Mouse (Mus musculus) CH12.LX (cell line): ENCODE measurements around the gene Rxfp4.
A peak's percentile ranks its signal among the peaks of the same experiment; 100 is the strongest.

Source experiments
- CTCF ChIP-seq, 2 experiments: IDR thresholded peaks in 1 of 2; conservative IDR thresholded peaks in 1 of 2; 2 replicates each; pipeline ENCODE4 v1.5.1; 2011 to 2012; ENCODE audit warnings: low read depth in 2 of 2, low read length in 2 of 2, improper control_type of control experiment in 1 of 2, inconsistent platforms in 1 of 2, mild to moderate bottlenecking in 1 of 2, moderate library complexity in 1 of 2
- ELF1 ChIP-seq: IDR thresholded peaks from 2 replicates; pipeline ENCODE4 v1.6.1; 2014; ENCODE audit warnings: low read depth, mild to moderate bottlenecking, inconsistent platforms, low read length, improper control_type of control experiment
- EP300 ChIP-seq: IDR thresholded peaks from 2 replicates; pipeline ENCODE4 v1.6.1; 2011; ENCODE audit warnings: low read length, improper control_type of control experiment
- GABPA ChIP-seq: IDR thresholded peaks from 2 replicates; pipeline ENCODE4 v1.6.1; 2012; ENCODE audit warnings: low read depth, low read length, improper control_type of control experiment, inconsistent platforms; ENCODE audit not compliant: insufficient replicate concordance
- HCFC1 ChIP-seq: IDR thresholded peaks from 2 replicates; pipeline ENCODE4 v1.6.1; 2012; ENCODE audit warnings: low read depth, mild to moderate bottlenecking, inconsistent platforms, low read length, improper control_type of control experiment
- MAX ChIP-seq: IDR thresholded peaks from 2 replicates; pipeline ENCODE4 v1.6.1; 2011; ENCODE audit warnings: low read length, improper control_type of control experiment
- MYC ChIP-seq: IDR thresholded peaks from 2 replicates; pipeline ENCODE4 v1.6.1; 2011; ENCODE audit warnings: low read depth, mild to moderate bottlenecking, improper control_type of control experiment, low read length
- NELFE ChIP-seq: IDR thresholded peaks from 2 replicates; pipeline ENCODE4 v1.6.1; 2011; ENCODE audit warnings: low read depth, low read length, improper control_type of control experiment
- POLR2A ChIP-seq: IDR thresholded peaks from 2 replicates; pipeline ENCODE4 v1.6.1; 2011; ENCODE audit warnings: low read depth, mild to moderate bottlenecking, improper control_type of control experiment, low read length
- RAD21 ChIP-seq: IDR thresholded peaks from 2 replicates; pipeline ENCODE4 v1.6.1; 2011; ENCODE audit warnings: low read depth, mild to moderate bottlenecking, low read length, improper control_type of control experiment, moderate library complexity
- SIN3A ChIP-seq: IDR thresholded peaks from 2 replicates; pipeline ENCODE4 v1.6.1; 2012; ENCODE audit warnings: low read length, improper control_type of control experiment, inconsistent platforms
- ZKSCAN1 ChIP-seq: IDR thresholded peaks from 2 replicates; pipeline ENCODE4 v1.6.1; 2012; ENCODE audit warnings: low read depth, inconsistent platforms, low read length, improper control_type of control experiment, borderline replicate concordance

DNA sequence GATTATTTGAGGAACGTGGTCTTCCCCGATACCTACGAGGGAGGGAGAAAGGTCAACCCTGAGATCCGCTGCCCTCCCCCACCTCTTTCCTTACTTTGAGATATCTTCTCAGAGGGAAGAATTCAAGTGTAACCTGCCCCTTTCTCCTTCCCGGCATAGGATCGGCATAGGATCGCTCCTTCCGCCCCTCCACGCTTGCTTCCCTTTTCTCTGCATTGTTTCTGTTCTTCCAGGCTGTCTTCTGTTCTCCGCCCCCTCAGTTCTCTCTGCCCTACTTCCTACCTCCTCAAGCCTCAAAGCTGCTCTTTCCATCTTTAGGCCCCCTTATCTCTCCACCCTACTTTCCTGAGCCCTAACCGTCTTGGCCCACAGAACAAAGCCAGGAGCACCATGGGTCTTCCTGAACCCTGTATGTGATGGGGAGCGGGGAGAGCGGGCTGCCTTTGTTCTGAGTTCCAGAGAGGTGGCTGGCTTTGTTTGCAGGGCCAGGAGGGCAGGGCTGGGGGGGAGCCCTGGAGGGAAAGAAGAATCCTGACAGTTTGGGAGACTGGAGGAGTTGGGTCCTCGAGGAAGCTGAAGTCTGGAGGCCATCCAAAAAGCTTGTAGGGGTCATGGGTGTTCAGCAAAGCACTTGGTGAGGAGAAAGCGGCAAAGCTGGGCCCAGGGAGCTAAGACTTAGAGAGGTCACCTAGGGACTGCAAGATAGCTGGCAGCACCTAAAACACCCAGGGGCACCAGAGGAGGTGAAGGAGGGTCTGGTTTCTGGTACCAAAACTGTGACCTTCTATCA is 29.4 kb downstream of the Rxfp4 start:
- TF ChIP-seq SIN3A (no peak), NELFE (no peak), RAD21 (no peak), EP300 (0 out of 2 replicates have a peak, but pooled peaks have one; percentile 18), CTCF (conservative IDR thresholded peaks at IDR 0.05 in 1 of 2, IDR thresholded peaks at IDR 0.05 in 1 of 2; ENCODE audit: low read depth in 2 of 2, low read length in 2 of 2) (no peak), MYC (no peak), ZKSCAN1 (no peak), POLR2A (no peak), HCFC1 (no peak), ELF1 (no peak), GABPA (no peak), MAX (no peak)
